8 mouse cellular contexts compared by ENCODE assay signal in genomic region chr11:102230006-102230741, GRCm38 (mm10). TPM values are rescaled to one million over a fixed set of nuclear protein-coding genes. Genes with fewer than 3 reads are reported as not detected.
DNase-seq lines count a peak whose midpoint lies in the region; ATAC-seq lines count a peak whose summit lies in the region.

TSS of gene Hdac5 (minus strand) at chr11:102230166.

- no peaks in the 10 kb centered on the region for H3K9me3 ChIP-seq in heart, embryonic 13.5 days
- H3K9me3 ChIP-seq in liver, embryonic 12.5 days (replicated peaks): no peaks in the 10 kb centered on the region
- no peaks in the 10 kb centered on the region for H3K9me3 ChIP-seq in stomach, embryonic 15.5 days

- peak within 1 kb of the TSS; percentile 89 for H3K27ac ChIP-seq in brown adipose tissue, adult 24 weeks (replicated peaks; ENCODE audit: low read depth, low read length)
- peak within 1 kb of the TSS; percentile 90 for H3K27ac ChIP-seq in heart, embryonic 13.5 days (replicated peaks)
- peak within 1 kb of the TSS; percentile 89 for H3K27ac ChIP-seq in liver, embryonic 12.5 days
- H3K27ac ChIP-seq in stomach, embryonic 15.5 days: peak within 1 kb of the TSS; percentile 87

- ATAC-seq in heart, embryonic 13.5 days (ENCODE audit: extremely low read depth, insufficient number of reproducible peaks, low FRiP score, low TSS enrichment): peak; percentile 89
- peak; percentile 94 for ATAC-seq in liver, embryonic 12.5 days
- peak; percentile 86 for ATAC-seq in stomach, embryonic 15.5 days (ENCODE audit: insufficient read depth, low FRiP score, low read depth)

- peaks cover 31% of the 10 kb centered on the region for H3K4me1 ChIP-seq in brown adipose tissue, adult 24 weeks (ENCODE audit: control insufficient read depth, insufficient read depth, insufficient read length, low read length)
- peaks cover 49% of the 10 kb centered on the region for H3K4me1 ChIP-seq in heart, embryonic 13.5 days
- peaks cover 36% of the 10 kb centered on the region for H3K4me1 ChIP-seq in liver, embryonic 12.5 days
- H3K4me1 ChIP-seq in stomach, embryonic 15.5 days: peaks cover 42% of the 10 kb centered on the region

- peak within 1 kb of the TSS; percentile 91 for H3K4me2 ChIP-seq in heart, embryonic 13.5 days
- peak within 1 kb of the TSS; percentile 98 for H3K4me2 ChIP-seq in liver, embryonic 12.5 days
- peak within 1 kb of the TSS; percentile 87 for H3K4me2 ChIP-seq in stomach, embryonic 15.5 days

- peak within 1 kb of the TSS; percentile 90 for H3K4me3 ChIP-seq in brown adipose tissue, adult 24 weeks (ENCODE audit: insufficient read depth, low read depth, low read length)
- peak within 1 kb of the TSS; percentile 84 for H3K4me3 ChIP-seq in heart, embryonic 13.5 days
- peak within 1 kb of the TSS; percentile 89 for H3K4me3 ChIP-seq in liver, embryonic 12.5 days
- H3K4me3 ChIP-seq in stomach, embryonic 15.5 days (replicated peaks): peak within 1 kb of the TSS; percentile 75

- H3K36me3 ChIP-seq in heart, embryonic 13.5 days: no peaks in the 10 kb centered on the region
- no peaks in the 10 kb centered on the region for H3K36me3 ChIP-seq in liver, embryonic 12.5 days
- no peaks in the 10 kb centered on the region for H3K36me3 ChIP-seq in stomach, embryonic 15.5 days

- no peaks in the 10 kb centered on the region for H3K27me3 ChIP-seq in heart, embryonic 13.5 days (replicated peaks)
- H3K27me3 ChIP-seq in liver, embryonic 12.5 days (replicated peaks): peaks cover 44% of the 10 kb centered on the region
- H3K27me3 ChIP-seq in stomach, embryonic 15.5 days (replicated peaks): no peaks in the 10 kb centered on the region

- peak within 1 kb of the TSS; percentile 98 for H3K9ac ChIP-seq in heart, embryonic 13.5 days
- peak within 1 kb of the TSS; percentile 93 for H3K9ac ChIP-seq in liver, embryonic 12.5 days
- peak within 1 kb of the TSS; percentile 74 for H3K9ac ChIP-seq in stomach, embryonic 15.5 days

- DNase-seq in CD4-positive, CD25-positive, alpha-beta regulatory T cell, adult 2 months (ENCODE audit: low read depth, low spot score): peak; percentile 99
- peak; percentile 71 for DNase-seq in fat pad, adult 2 months (ENCODE audit: extremely low read depth, low read depth, low spot score)
- peak; percentile 99 for DNase-seq in kidney, postnatal 10 days
- DNase-seq in natural killer cell, adult 2 months (ENCODE audit: low spot score in 2 of 2): peak; percentile 99

- under 1% methylated on average over 42 of the region's 49 CpGs for WGBS in heart, embryonic 13.5 days
- WGBS in liver, embryonic 12.5 days (ENCODE audit: insufficient replicate concordance): under 1% methylated on average over 46 of the region's 49 CpGs
- WGBS in stomach, embryonic 15.5 days: 0% methylated on average over 49 of the region's 49 CpGs

RNA-seq across cellular contexts. Expression of gene Hdac5, which starts in this region (rescaled TPM):
- polyA plus RNA-seq in brown adipose tissue, adult 24 weeks (2012; ENCODE audit: insufficient read depth, insufficient read length, missing spikeins): 42.2 and 61.6 TPM in 2 replicates
- 82.9 and 89.4 TPM in 2 replicates for polyA plus RNA-seq in heart, embryonic 13.5 days (2015; fragmentation: Nextera tagmentation; extraction: Ambion mirVana)
- 21.7 and 23.1 TPM in 2 replicates for polyA plus RNA-seq in liver, embryonic 12.5 days (2016; fragmentation: Nextera tagmentation; extraction: Ambion mirVana)
- polyA plus RNA-seq in stomach, embryonic 15.5 days (2015; fragmentation: Nextera tagmentation; extraction: Ambion mirVana): 68.7 and 71.3 TPM in 2 replicates

Comparison
In these comparisons a context has a peak if more than half of its experiments do, and no peak if none do; other contexts are left out.
1. Peak in every context shown above with its lines: DNase-seq, ATAC-seq, H3K4me3 ChIP-seq and H3K27ac ChIP-seq.